Mouse (Mus musculus) C2C12 (cell line): Measurements from ENCODE around the gene Gps1.

Experiments used
- CEBPB ChIP-seq: IDR thresholded peaks from one replicate; pipeline ENCODE4 v1.6.1; 2011; ENCODE audit warnings: low read depth, mild to moderate bottlenecking, control low read depth, moderate library complexity
- CTCF ChIP-seq: IDR thresholded peaks from one replicate; pipeline ENCODE4 v1.5.1; 2011; ENCODE audit not compliant: control insufficient read depth, insufficient read depth, insufficient read length
- MYOD1 ChIP-seq: IDR thresholded peaks from one replicate; pipeline ENCODE4 v1.6.1; 2011; ENCODE audit warnings: low read depth; ENCODE audit not compliant: control insufficient read depth, insufficient read length
- MYOG ChIP-seq: IDR thresholded peaks from one replicate; pipeline ENCODE4 v1.6.1; 2011; ENCODE audit not compliant: control insufficient read depth, insufficient read length; ENCODE audit errors: extremely low read depth
- USF1 ChIP-seq: IDR thresholded peaks from one replicate; pipeline ENCODE4 v1.6.1; 2011; ENCODE audit warnings: low read depth, mild to moderate bottlenecking, control low read depth, moderate library complexity

DNA sequence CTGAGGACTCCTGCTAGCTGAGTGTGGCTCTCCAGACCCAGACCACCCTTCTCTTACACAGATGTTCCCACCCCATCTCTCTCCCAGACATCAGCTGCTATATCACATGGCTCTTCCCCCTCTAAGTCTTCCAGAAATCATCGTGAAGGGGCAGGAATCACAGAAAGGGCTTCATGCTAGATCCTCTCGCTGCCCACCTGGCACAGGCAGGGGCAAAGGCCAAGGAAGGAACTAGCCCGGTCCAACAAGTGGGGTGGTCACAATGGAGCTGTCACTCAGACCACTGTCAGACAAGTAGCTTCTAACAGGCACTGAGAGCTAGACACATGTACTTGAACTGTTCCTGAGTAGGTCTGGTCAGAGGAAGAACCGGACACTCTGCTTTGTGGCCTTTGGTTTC lies 44.3 kb downstream of the Gps1 start:
- TF ChIP-seq CTCF (no peak), CEBPB (no peak), MYOG (no peak), MYOD1 (no peak), USF1 (no peak)
